Mouse (Mus musculus) right cerebral cortex, postnatal 14 days (tissue): ENCODE measurements at regions not wholly inside any gene's neighbourhood (a gene's known extent, or its start where the extent isn't known, plus 50 kb on each side); places are given as distances from the start of the nearest gene placed in this dataset.
"Not testable (repeated sequence)": the region's sequence is repeated elsewhere in the genome, so short reads cannot be mapped to it uniquely, and the experiment has no call there.

Source experiments
- DNase-seq: peaks from one replicate; pipeline ENCODE4 v3.0.0; 2022

DNA sequence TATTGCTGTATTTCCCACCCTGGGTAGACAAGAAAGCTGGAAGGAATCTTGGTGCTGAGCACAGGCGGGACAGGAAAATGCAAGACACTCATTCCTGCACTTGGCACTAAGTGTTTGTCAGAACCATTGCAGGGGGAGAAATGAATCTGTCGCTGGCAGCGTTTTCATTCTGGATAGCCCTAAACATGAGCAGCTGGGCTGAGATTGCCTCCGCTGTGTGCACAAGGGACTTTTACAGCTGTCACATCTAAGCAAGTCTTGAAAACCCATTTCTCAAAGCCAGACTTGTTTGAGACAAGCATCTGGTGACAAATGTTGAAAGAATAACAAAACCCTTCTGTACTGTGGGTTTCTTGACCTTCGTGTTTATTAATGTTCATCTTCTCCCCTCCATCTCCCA is 438.4 kb upstream of the Jmjd1c start:
- peak; percentile 8 for DNase-seq

GRCm38 (mm10) chr10:66683160-66683559 is 412.8 kb upstream of the Jmjd1c start:
- DNase-seq = no peak

GRCm38 (mm10) chr10:66689196-66689595 is 406.7 kb upstream of the Jmjd1c start:
- DNase-seq = not testable (repeated sequence)

DNA sequence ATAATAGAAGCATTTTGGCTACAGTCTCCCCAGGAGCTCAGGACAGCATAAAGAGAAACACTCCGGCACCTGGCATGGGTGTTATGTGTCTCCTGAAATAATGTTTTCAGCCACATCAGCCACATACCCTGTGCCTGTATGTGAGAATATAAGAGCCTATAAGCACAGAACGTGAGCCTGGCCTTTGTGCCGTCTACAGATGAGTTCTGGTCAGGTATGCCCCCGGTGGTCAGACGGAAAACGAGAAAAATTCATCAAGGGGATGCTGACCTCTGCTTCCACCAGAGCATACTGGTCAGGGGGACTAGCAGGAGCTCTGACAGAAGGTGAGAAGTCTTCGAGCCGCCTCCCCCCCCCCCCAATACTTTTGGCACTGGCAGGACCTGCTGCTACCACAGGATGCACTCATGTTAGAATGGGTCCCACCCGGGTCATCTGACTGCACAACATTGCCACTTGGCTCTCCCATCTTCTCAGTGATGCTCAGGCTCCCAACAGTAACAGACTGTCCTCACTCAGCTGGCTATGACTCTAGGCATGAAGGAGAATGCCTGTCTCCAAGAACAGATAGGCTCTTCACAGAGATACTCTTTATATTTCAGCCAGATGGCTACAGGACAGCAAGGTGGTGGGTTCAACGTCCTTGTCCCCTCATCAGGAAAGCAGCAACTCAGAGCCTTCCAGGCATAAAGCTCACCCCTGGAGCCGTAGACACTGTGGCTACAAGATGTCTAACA is 401.2 kb upstream of the Jmjd1c start:
- DNase-seq = no peak

- DNase-seq = not testable (repeated sequence)
Observed at GRCm38 (mm10) chr10:66714926-66715325, 381.0 kb upstream of the Jmjd1c start.

- DNase-seq = peak; percentile 44
Observed at GRCm38 (mm10) chr10:66717909-66718308, 378.0 kb upstream of the Jmjd1c start.

DNA sequence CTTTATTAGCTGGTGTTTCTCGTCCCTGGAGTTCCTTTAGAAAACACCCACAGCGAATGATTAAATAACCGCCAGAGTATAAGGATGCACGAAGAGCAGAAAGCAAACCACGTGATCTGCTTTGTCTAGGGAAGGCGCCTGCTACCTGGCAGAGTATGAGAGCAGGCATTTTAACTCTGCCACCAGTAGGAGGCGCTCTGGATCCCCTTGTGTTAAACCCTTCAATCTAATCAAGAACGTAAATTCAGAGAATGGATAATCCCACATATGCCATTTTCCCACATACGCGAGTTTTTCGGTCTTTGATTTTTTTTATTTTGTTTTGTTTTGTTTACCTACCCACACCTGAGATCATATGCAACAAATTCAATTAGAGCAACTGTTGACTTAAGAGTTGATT is 376.1 kb upstream of the Jmjd1c start:
- DNase-seq = no peak

DNA sequence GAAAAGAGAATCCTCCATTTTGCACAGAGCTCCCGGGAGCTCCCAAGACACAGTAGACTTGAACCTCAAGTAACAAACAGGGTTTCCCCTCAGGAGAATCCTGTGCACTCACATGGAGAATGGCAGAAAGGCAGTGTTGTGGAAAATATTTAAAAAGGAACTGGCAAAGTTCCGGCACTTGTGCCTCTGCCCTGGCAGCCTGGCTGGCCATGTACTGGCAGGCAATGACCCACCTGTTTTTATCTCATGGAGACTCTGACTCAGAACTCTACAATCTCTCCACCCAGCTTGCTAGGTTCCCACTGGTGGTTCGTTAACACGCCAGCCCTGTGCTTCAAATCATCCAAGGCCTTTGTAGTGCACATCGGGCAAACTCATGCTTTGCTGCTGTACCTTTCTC is 362.3 kb upstream of the Jmjd1c start:
- DNase-seq = no peak

DNA sequence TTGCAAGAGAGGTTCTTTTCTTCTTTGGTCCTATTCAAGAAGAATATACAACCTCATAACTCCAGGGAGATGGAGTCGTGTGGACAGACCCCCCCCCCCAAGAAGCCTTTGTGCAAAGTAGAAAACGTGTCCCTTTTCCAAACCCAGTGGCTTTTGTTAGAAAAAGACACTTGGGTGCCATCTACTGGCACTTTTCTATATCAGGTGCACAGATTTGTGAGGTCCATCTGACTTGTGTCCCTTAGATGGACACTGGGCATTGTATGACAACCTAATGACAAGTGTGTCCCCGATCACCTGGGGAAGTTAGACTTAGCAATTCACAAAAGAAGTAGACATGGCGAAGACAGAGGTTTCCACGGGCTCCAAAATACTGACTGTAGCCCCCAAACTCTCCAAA is 361.1 kb upstream of the Jmjd1c start:
- no peak for DNase-seq

GRCm38 (mm10) chr10:66739017-66739416 is 356.9 kb upstream of the Jmjd1c start:
- DNase-seq = no peak

DNA sequence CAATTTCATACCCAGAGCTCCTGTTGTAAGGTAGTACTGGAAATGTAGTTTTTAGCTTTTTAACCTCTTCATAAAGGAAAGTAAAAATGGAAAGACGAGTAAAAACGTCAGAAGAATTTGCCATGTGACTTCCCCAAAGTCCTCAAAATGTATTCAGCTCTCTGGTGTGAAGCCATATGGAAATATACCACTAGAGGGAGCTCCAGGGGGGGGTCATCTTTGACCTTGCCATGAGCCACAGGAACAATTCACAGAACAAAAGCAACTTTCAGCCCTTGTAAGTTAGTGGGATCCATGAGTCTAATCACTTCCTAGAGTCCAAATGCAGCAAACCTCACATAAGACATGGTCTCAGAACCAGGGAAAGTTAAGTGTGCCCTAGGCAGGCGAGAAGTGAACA is 354.1 kb upstream of the Jmjd1c start:
- DNase-seq = no peak

- DNase-seq = no peak
Observed at GRCm38 (mm10) chr10:66743254-66743653, 352.7 kb upstream of the Jmjd1c start.

DNA sequence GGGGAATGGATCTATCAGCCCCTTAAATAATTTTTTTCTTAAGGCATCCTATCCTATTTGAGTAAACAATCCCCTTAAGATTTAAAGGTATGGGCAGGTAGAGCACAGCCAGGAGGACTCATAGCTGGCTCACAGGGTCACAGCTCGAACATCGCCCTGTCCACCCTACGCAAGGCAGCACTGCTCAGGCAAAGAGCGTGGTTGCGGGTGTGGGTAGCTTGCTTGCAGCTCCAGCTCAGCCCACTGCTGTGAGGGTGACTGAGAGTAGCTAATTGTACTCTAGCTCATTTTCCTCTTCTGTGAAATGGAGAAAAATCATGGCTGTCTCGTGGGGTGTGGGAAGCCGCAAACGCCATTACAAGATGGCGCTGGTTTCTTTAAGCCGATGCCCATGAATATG is 350.1 kb upstream of the Jmjd1c start:
- no peak for DNase-seq

DNA sequence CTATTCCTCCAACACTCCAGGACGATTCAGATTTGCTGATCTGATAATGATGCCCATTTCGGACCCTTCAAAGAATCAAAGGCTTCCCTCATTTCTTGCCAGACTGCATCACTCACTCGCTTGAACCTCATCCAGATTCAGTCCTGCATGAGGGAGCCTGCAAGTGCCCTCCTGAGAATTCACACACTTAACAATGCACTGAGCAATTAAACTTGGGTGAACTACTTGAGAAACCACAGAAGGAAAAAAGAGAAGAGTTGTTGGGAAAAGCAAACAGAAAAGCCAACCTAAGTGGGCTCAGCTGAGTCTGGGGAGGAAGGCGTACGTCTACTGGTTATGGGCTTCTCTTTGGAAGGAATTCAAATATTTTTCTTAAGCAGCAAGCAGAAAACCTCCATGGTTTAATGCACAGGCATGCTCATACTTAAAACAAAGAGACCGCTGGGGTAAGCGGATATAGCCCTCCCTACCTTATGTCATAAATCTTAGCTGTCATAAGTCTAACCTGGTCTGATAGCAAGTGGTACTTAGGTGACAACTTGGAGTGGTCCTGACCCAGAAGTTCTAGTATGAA is 343.6 kb upstream of the Jmjd1c start:
- no peak for DNase-seq

- DNase-seq = no peak
Observed at GRCm38 (mm10) chr10:66756866-66757265, 339.1 kb upstream of the Jmjd1c start.

GRCm38 (mm10) chr10:66770161-66771030 is 325.5 kb upstream of the Jmjd1c start:
- peak; percentile 46 for DNase-seq

GRCm38 (mm10) chr10:66780335-66781170 is 315.4 kb upstream of the Jmjd1c start:
- DNase-seq = no peak

GRCm38 (mm10) chr10:66781171-66781510 is 314.8 kb upstream of the Jmjd1c start:
- DNase-seq = no peak

- no peak for DNase-seq
Observed at GRCm38 (mm10) chr10:66782025-66782424, 313.9 kb upstream of the Jmjd1c start.

GRCm38 (mm10) chr10:66787812-66788211 is 308.1 kb upstream of the Jmjd1c start:
- no peak for DNase-seq

- no peak for DNase-seq
Observed at GRCm38 (mm10) chr10:66796296-66796695, 299.6 kb upstream of the Jmjd1c start.

GRCm38 (mm10) chr10:66802691-66803090 is 293.2 kb upstream of the Jmjd1c start:
- DNase-seq = no peak
